Mouse (Mus musculus): ENCODE measurements around the gene Prpf4.

GRCm38 (mm10) chr4:62470598-62471051, 62.0 kb downstream of the Prpf4 start, which contains the start of gene Wdr31:
- no peak for TF ChIP-seq CTCF (IDR thresholded peaks at IDR 0.05; ENCODE audit: low read depth)
- TF ChIP-seq EP300 (IDR thresholded peaks at IDR 0.05; ENCODE audit: low read depth), result no peak
